Mouse (Mus musculus) intestine, embryonic 16.5 days (tissue): ENCODE results near the gene Gm7714. TPM values are rescaled to one million over a fixed set of nuclear protein-coding genes. Genes with fewer than 3 reads are reported as not detected.
"Not testable (repeated sequence)": the region's sequence is repeated elsewhere in the genome, so short reads cannot be mapped to it uniquely, and the experiment has no call there.

ENCODE experiments used
- ATAC-seq: fragments of 200-750 bp; cut with Nextera tagmentation; 2 replicates; pipeline ENCODE4 v1.8.0; 2017; ENCODE audit warnings: moderate TSS enrichment, moderate library complexity
- H3K27ac ChIP-seq: fragments of 300-500 bp; sonication (generic); 2 replicates; pipeline ENCODE4 v1.5.1; 2014; ENCODE audit warnings: mild to moderate bottlenecking, low read length
- H3K27me3 ChIP-seq: fragments of 300-500 bp; sonication (generic); replicated peaks from 2 replicates; pipeline ENCODE4 v1.6.1; 2014; ENCODE audit warnings: low read length, control low read depth, mixed read lengths; ENCODE audit not compliant: control insufficient read depth, insufficient read depth
- H3K36me3 ChIP-seq: fragments of 300-500 bp; sonication (generic); 2 replicates; pipeline ENCODE4 v1.6.1; 2014; ENCODE audit warnings: low read length, control low read depth; ENCODE audit not compliant: control insufficient read depth, insufficient read depth
- H3K4me1 ChIP-seq: fragments of 300-500 bp; sonication (generic); 2 replicates; pipeline ENCODE4 v1.6.1; 2014; ENCODE audit warnings: low read length, control low read depth, mixed read lengths; ENCODE audit not compliant: control insufficient read depth, insufficient read depth
- H3K4me2 ChIP-seq: fragments of 300-500 bp; sonication (generic); 2 replicates; pipeline ENCODE4 v1.6.1; 2014; ENCODE audit warnings: low read depth, low read length, control low read depth
- H3K4me3 ChIP-seq: fragments of 300-500 bp; sonication (generic); 2 replicates; pipeline ENCODE4 v1.5.1; 2014; ENCODE audit warnings: mild to moderate bottlenecking, low read length
- H3K9ac ChIP-seq: fragments of 300-500 bp; sonication (generic); 2 replicates; pipeline ENCODE4 v1.6.1; 2014; ENCODE audit warnings: low read depth, low read length
- H3K9me3 ChIP-seq: fragments of 300-500 bp; sonication (generic); 2 replicates; pipeline ENCODE4 v1.6.1; 2016; ENCODE audit warnings: low read length, control low read depth; ENCODE audit not compliant: control insufficient read depth
- WGBS: fragments of 180-500 bp; shearing (Covaris S2); extraction: QIAGEN DNeasy Blood & Tissue Kit; methylation state at CpG from one replicate; pipeline ENCODE4 v1.1.7; 2014; 5-methylcytosine and 5-hydroxymethylcytosine counted together
- polyA plus RNA-seq: library from polyadenylated mRNA; unstranded; fragments of >200 nt; fragmentation: Nextera tagmentation; extraction: Ambion mirVana; gene quantifications from 2 replicates; pipeline ENCODE4 v1.2.1, GENCODE M21; 2015

Gene Gm7714
- not detected in 2 replicates for polyA plus RNA-seq

GRCm38 (mm10) chr5:88268619-88269018 is at the start of gene Gm7714:
Gene Gm7714, plus strand, starts transcription at chr5:88268919.
- WGBS, result 74% methylated on average over 1 of the region's 1 CpGs
- Histone ChIP-seq H3K4me1 (no peaks in the 10 kb centered on the region), H3K4me2 (no peak within 1 kb of the TSS), H3K27me3 (no peaks in the 10 kb centered on the region), H3K36me3 (no peaks in the 10 kb centered on the region), H3K4me3 (no peak within 1 kb of the TSS), H3K9ac (no peak within 1 kb of the TSS), H3K27ac (no peak within 1 kb of the TSS), H3K9me3 (no peaks in the 10 kb centered on the region)
- no peak for ATAC-seq

- Histone ChIP-seq H3K9me3 (no peaks in the 10 kb centered on the region), H3K27me3 (no peaks in the 10 kb centered on the region), H3K27ac (no peak overlapping the region), H3K36me3 (no peaks in the 10 kb centered on the region), H3K9ac (no peak overlapping the region), H3K4me2 (no peak overlapping the region), H3K4me1 (no peaks in the 10 kb centered on the region), H3K4me3 (no peak overlapping the region)
- ATAC-seq, result no peak
- 93% methylated on average over 1 of the region's 1 CpGs for WGBS
Observed at GRCm38 (mm10) chr5:88256475-88256874, 12.2 kb upstream of the Gm7714 start.

GRCm38 (mm10) chr5:88311307-88311706 is 42.6 kb downstream of the Gm7714 start:
- 69% methylated on average over 3 of the region's 3 CpGs for WGBS

GRCm38 (mm10) chr5:88317012-88317411 is 48.3 kb downstream of the Gm7714 start, which contains the start of gene Prol1:
Gene Prol1, plus strand, starts transcription at chr5:88317312.
- H3K27me3 ChIP-seq, result no peaks in the 10 kb centered on the region
- H3K36me3 ChIP-seq, result no peaks in the 10 kb centered on the region
- no peak within 1 kb of the TSS for H3K9ac ChIP-seq
- WGBS, result 87% methylated on average over 1 of the region's 1 CpGs
- no peak for ATAC-seq
- no peak within 1 kb of the TSS for H3K4me3 ChIP-seq
- no peak within 1 kb of the TSS for H3K27ac ChIP-seq
- H3K4me1 ChIP-seq, result no peaks in the 10 kb centered on the region
- H3K9me3 ChIP-seq, result no peaks in the 10 kb centered on the region
- H3K4me2 ChIP-seq, result no peak within 1 kb of the TSS

More at GRCm38 (mm10) chr5:88311307-88311706, 42.6 kb downstream of the Gm7714 start:
- not testable (repeated sequence) for H3K4me1 ChIP-seq, H3K27me3 ChIP-seq, H3K27ac ChIP-seq, H3K4me2 ChIP-seq, ATAC-seq, H3K36me3 ChIP-seq, H3K9me3 ChIP-seq, H3K9ac ChIP-seq, H3K4me3 ChIP-seq

Other genes starting within 250 kb of the Gm7714 start
- not detected in 2 replicates for gene Smr2, start 182.4 kb upstream of the Gm7714 start, polyA plus RNA-seq
- gene Gm11116, start 157.4 kb upstream of the Gm7714 start, polyA plus RNA-seq, result not detected in 2 replicates
- not detected in 2 replicates for gene Gm11115, start 114.8 kb upstream of the Gm7714 start, polyA plus RNA-seq
- gene Prol1, start 48.4 kb downstream of the Gm7714 start, polyA plus RNA-seq, result not detected in 2 replicates
- gene Amtn, start 107.2 kb downstream of the Gm7714 start, polyA plus RNA-seq, result not detected in 2 replicates
- gene Ambn, start 187.1 kb downstream of the Gm7714 start, polyA plus RNA-seq, result not detected in 2 replicates
- gene Enam, start 219.1 kb downstream of the Gm7714 start, polyA plus RNA-seq, result not detected in 2 replicates